Mouse (Mus musculus): ENCODE data around the gene Cept1. TPM values are rescaled to one million over a fixed set of nuclear protein-coding genes. Genes with fewer than 3 reads are reported as not detected.
"Not testable (repeated sequence)": the region's sequence is repeated elsewhere in the genome, so short reads cannot be mapped to it uniquely, and the experiment has no call there.

Gene Cept1
- 50.6 and 53.9 TPM in 2 replicates for polyA plus RNA-seq (2016; fragmentation: Nextera tagmentation; extraction: Ambion mirVana)

GRCm38 (mm10) chr3:106547171-106547923 lies at the start of gene Cept1, which contains the start of gene Dram2:
Cept1 (minus strand) TSS chr3:106547802.
Dram2 (plus strand) TSS chr3:106547798.
- Histone ChIP-seq H3K9ac (replicated peaks) (peak within 1 kb of the TSS; percentile 85), H3K9me3 (no peaks in the 10 kb centered on the region), H3K4me3 (replicated peaks) (peak within 1 kb of the TSS; percentile 79), H3K4me2 (peak within 1 kb of the TSS; percentile 57), H3K27me3 (no peaks in the 10 kb centered on the region), H3K36me3 (peaks cover 4% of the 10 kb centered on the region; the same call in 1 of the 2 replicates), H3K4me1 (replicated peaks) (peaks cover 13% of the 10 kb centered on the region), H3K27ac (peak within 1 kb of the TSS; percentile 98)
- peak; percentile 98 for ATAC-seq (ENCODE audit: insufficient number of reproducible peaks, insufficient read depth, low FRiP score, low TSS enrichment, low read depth)
- WGBS: under 1% methylated on average over 62 of the region's 63 CpGs

DNA sequence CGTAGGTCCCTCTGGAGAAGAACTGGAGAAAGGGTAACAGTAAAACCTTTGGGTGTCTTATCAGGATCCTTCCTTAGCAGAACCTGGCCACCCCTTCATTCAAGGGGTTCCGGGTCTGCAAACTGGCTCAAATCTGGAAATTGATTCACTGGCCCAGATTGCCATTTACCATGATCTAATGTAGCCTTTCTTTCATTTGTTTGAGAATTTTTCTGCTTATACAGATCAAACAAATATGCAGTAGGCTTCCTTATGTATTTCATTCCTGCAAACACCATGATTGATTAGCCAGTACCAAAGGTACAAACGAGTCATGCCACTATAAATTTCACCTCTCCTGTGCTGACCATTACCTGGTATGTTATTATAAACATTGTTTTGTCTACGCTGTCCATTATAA lies 46.0 kb upstream of the Cept1 start:
- H3K9ac ChIP-seq (replicated peaks); ATAC-seq (ENCODE audit: insufficient number of reproducible peaks, insufficient read depth, low FRiP score, low TSS enrichment, low read depth); H3K36me3 ChIP-seq; H3K27me3 ChIP-seq; H3K27ac ChIP-seq; H3K4me3 ChIP-seq (replicated peaks); H3K9me3 ChIP-seq; H3K4me2 ChIP-seq; H3K4me1 ChIP-seq (replicated peaks): not testable (repeated sequence)
- 81% methylated on average over 4 of the region's 4 CpGs for WGBS

GRCm38 (mm10) chr3:106579296-106579695 lies 31.7 kb upstream of the Cept1 start:
- Histone ChIP-seq H3K27ac (no peak overlapping the region), H3K9me3 (no peaks in the 10 kb centered on the region), H3K4me2 (no peak overlapping the region), H3K27me3 (no peaks in the 10 kb centered on the region), H3K4me1 (replicated peaks) (no peaks in the 10 kb centered on the region), H3K4me3 (replicated peaks) (no peak overlapping the region), H3K9ac (replicated peaks) (no peak overlapping the region), H3K36me3 (no peaks in the 10 kb centered on the region)
- WGBS: 98% methylated on average over 2 of the region's 2 CpGs
- no peak for ATAC-seq (ENCODE audit: insufficient number of reproducible peaks, insufficient read depth, low FRiP score, low TSS enrichment, low read depth)

DNA sequence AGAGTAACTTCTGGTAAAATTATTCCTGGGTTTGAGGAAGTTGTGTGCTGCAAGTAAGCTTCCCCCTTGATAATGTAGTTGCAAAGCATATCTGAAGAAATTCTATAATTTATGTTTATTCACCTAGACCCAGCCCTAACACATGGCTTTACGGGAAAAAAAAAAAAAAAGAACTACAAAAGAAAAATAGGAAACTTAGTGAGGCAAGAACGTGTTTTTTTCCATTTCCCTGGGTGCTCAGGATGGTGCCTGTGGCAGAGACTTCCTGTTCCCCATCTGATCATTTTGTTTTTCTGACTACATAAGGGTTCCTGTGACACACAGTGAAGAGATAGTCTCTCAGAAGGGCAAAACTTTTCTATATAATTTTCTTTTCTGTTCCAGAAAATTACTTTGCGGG lies 25.6 kb upstream of the Cept1 start:
- no peaks in the 10 kb centered on the region for H3K9me3 ChIP-seq
- no peaks in the 10 kb centered on the region for H3K4me1 ChIP-seq (replicated peaks)
- 82% methylated on average over 3 of the region's 3 CpGs for whole genome bisulfite sequencing
- H3K36me3 ChIP-seq: 0 out of 2 replicates have a peak, but pooled peaks cover 9% of the 10 kb centered on the region
- H3K4me2 ChIP-seq: no peak overlapping the region
- no peak overlapping the region for H3K4me3 ChIP-seq (replicated peaks)
- no peak overlapping the region for H3K9ac ChIP-seq (replicated peaks)
- H3K27ac ChIP-seq: no peak overlapping the region
- no peaks in the 10 kb centered on the region for H3K27me3 ChIP-seq
- no peak for ATAC-seq (ENCODE audit: insufficient number of reproducible peaks, insufficient read depth, low FRiP score, low TSS enrichment, low read depth)

DNA sequence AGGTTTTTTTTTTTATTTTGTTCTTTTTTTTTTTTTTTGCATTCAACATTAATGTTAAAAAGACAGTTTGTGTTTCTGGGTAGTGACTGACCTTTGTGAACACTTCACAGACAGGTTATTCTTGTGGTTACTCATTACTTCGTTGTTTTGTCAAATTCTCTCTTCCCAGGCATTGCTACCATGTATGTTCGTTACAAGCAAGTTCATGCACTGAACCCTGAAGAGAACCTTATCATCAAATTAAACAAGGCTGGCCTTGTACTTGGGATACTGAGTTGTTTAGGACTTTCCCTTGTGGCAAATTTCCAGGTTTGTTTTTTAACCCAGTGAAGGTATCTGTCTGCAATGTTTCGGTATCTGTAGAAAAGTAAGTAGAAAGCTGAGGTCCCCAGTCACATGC lies 18.3 kb upstream of the Cept1 start:
- Histone ChIP-seq H3K27ac (no peak overlapping the region), H3K27me3 (no peaks in the 10 kb centered on the region), H3K36me3 (peaks cover 13% of the 10 kb centered on the region), H3K9ac (replicated peaks) (no peak overlapping the region), H3K4me3 (replicated peaks) (no peak overlapping the region), H3K4me2 (no peak overlapping the region), H3K4me1 (replicated peaks) (no peaks in the 10 kb centered on the region), H3K9me3 (no peaks in the 10 kb centered on the region)
- WGBS: 92% methylated on average over 3 of the region's 3 CpGs
- ATAC-seq (ENCODE audit: insufficient number of reproducible peaks, insufficient read depth, low FRiP score, low TSS enrichment, low read depth): no peak

GRCm38 (mm10) chr3:106558271-106558670 lies 10.7 kb upstream of the Cept1 start:
- ATAC-seq (ENCODE audit: insufficient number of reproducible peaks, insufficient read depth, low FRiP score, low TSS enrichment, low read depth): no peak
- Histone ChIP-seq H3K9ac (replicated peaks) (no peak overlapping the region), H3K4me1 (replicated peaks) (no peaks in the 10 kb centered on the region), H3K9me3 (no peaks in the 10 kb centered on the region), H3K36me3 (peaks cover 32% of the 10 kb centered on the region), H3K27ac (no peak overlapping the region), H3K4me3 (replicated peaks) (no peak overlapping the region), H3K27me3 (no peaks in the 10 kb centered on the region), H3K4me2 (no peak overlapping the region)

DNA sequence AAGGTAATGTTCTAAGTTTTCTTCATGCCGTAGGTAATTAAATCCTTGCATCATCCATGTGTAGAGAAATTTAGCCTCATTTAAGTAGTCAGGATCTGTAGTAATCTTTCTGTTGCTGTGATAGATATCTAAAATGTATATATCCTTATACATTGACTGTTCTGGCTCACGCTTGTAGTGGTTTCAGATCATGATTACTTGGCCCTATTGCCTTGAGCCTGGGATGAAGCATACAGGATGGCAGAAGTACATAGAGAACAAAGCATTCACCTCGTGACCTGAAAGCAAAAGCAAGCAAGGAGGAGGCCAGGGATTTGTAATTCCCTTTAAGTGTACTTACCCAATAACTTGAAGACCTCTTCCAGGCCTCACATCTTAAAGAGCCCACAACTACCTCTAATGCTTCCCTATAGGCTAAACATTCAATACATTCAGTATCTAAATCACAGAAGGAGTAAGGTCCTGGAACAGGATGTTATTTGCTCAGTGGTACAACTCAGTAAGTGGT lies 8.2 kb upstream of the Cept1 start:
- no peak for ATAC-seq (ENCODE audit: insufficient number of reproducible peaks, insufficient read depth, low FRiP score, low TSS enrichment, low read depth)
- no peak overlapping the region for H3K9ac ChIP-seq (replicated peaks)
- no peak overlapping the region for H3K4me2 ChIP-seq
- H3K4me1 ChIP-seq (replicated peaks): no peaks in the 10 kb centered on the region
- peaks cover 42% of the 10 kb centered on the region for H3K36me3 ChIP-seq
- H3K27me3 ChIP-seq: no peaks in the 10 kb centered on the region
- H3K9me3 ChIP-seq: no peaks in the 10 kb centered on the region
- WGBS: 86% methylated on average over 3 of the region's 3 CpGs
- H3K4me3 ChIP-seq (replicated peaks): no peak overlapping the region
- no peak overlapping the region for H3K27ac ChIP-seq

GRCm38 (mm10) chr3:106553411-106553810 lies 5.8 kb upstream of the Cept1 start:
- 87% methylated on average over 5 of the region's 5 CpGs for WGBS
- no peaks in the 10 kb centered on the region for H3K27me3 ChIP-seq
- no peak overlapping the region for H3K4me3 ChIP-seq (replicated peaks)
- H3K9ac ChIP-seq (replicated peaks): no peak overlapping the region
- H3K4me1 ChIP-seq (replicated peaks): no peaks in the 10 kb centered on the region
- H3K4me2 ChIP-seq: no peak overlapping the region
- peaks cover 42% of the 10 kb centered on the region for H3K36me3 ChIP-seq
- no peak overlapping the region for H3K27ac ChIP-seq
- no peak for ATAC-seq (ENCODE audit: insufficient number of reproducible peaks, insufficient read depth, low FRiP score, low TSS enrichment, low read depth)
- H3K9me3 ChIP-seq: no peaks in the 10 kb centered on the region

- H3K4me1 ChIP-seq (replicated peaks): peaks cover 13% of the 10 kb centered on the region
- H3K9ac ChIP-seq (replicated peaks): no peak overlapping the region
- peak overlapping the region; percentile 57; the same call in 1 of the 2 replicates for H3K4me2 ChIP-seq
- peaks cover 17% of the 10 kb centered on the region for H3K36me3 ChIP-seq
- H3K9me3 ChIP-seq: no peaks in the 10 kb centered on the region
- no peaks in the 10 kb centered on the region for H3K27me3 ChIP-seq
- ATAC-seq (ENCODE audit: insufficient number of reproducible peaks, insufficient read depth, low FRiP score, low TSS enrichment, low read depth): no peak
- WGBS: 55% methylated on average over 3 of the region's 3 CpGs
- no peak overlapping the region for H3K4me3 ChIP-seq (replicated peaks)
- no peak overlapping the region for H3K27ac ChIP-seq
Observed at GRCm38 (mm10) chr3:106548971-106549370, 1.4 kb upstream of the Cept1 start.

- peaks cover 8% of the 10 kb centered on the region; the same call in 1 of the 2 replicates for H3K36me3 ChIP-seq
- H3K4me2 ChIP-seq: peak overlapping the region; percentile 57
- peak overlapping the region; percentile 98 for H3K27ac ChIP-seq
- ATAC-seq (ENCODE audit: insufficient number of reproducible peaks, insufficient read depth, low FRiP score, low TSS enrichment, low read depth): no peak; the same call in none of the 2 replicates
- no peaks in the 10 kb centered on the region for H3K27me3 ChIP-seq
- H3K4me1 ChIP-seq (replicated peaks): peaks cover 13% of the 10 kb centered on the region
- H3K9me3 ChIP-seq: no peaks in the 10 kb centered on the region
- under 1% methylated on average over 27 of the region's 27 CpGs for WGBS
- peak overlapping the region; percentile 85 for H3K9ac ChIP-seq (replicated peaks)
- H3K4me3 ChIP-seq (replicated peaks): peak overlapping the region; percentile 79
Observed at GRCm38 (mm10) chr3:106547924-106548539, 430 bp upstream of the Cept1 start.

- 89% methylated on average over 8 of the region's 8 CpGs for WGBS
- no peak overlapping the region for H3K4me2 ChIP-seq
- no peak overlapping the region for H3K9ac ChIP-seq (replicated peaks)
- H3K4me1 ChIP-seq (replicated peaks): peaks cover 13% of the 10 kb centered on the region
- H3K27me3 ChIP-seq: no peaks in the 10 kb centered on the region
- no peaks in the 10 kb centered on the region for H3K9me3 ChIP-seq
- H3K36me3 ChIP-seq: no peaks in the 10 kb centered on the region
- ATAC-seq (ENCODE audit: insufficient number of reproducible peaks, insufficient read depth, low FRiP score, low TSS enrichment, low read depth): no peak
- no peak overlapping the region for H3K27ac ChIP-seq
- no peak overlapping the region for H3K4me3 ChIP-seq (replicated peaks)
Observed at GRCm38 (mm10) chr3:106544721-106545316, 2.8 kb downstream of the Cept1 start.
